Mouse (Mus musculus) urinary bladder, postnatal 10 days (tissue): ENCODE measurements around the gene Parvg.

Source experiments
- DNase-seq: peaks from one replicate; pipeline ENCODE4 v3.0.0; 2022; ENCODE audit warnings: low spot score

Gene Parvg

GRCm38 (mm10) chr15:84351915-84352844 is 28.4 kb downstream of the Parvg start:
- no peak for DNase-seq

- no peak for DNase-seq
Observed at GRCm38 (mm10) chr15:84355081-84355480, 31.3 kb downstream of the Parvg start.

DNA sequence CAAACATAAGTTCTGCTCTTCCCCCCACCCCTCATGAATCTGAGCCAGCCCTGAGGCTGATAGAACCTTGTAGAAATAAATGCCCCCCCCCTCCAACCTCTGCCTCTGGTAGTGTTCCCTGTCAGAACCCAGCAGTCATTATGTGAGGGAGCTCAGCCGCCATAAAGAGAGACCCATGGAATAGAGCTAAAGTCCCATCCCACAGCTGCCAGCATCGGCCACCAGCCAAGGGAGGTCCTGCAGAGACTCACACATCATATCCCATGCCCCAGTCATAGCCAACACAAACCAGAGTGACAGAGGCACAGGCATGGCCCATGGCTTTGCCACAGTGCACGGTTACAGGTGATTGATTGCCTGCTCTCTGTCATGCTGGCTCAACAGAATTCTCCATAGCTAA is 40.9 kb downstream of the Parvg start:
- DNase-seq: no peak

- no peak for DNase-seq
Observed at GRCm38 (mm10) chr15:84365675-84366381, 42.0 kb downstream of the Parvg start.

- no peak for DNase-seq
Observed at GRCm38 (mm10) chr15:84366574-84366989, 42.8 kb downstream of the Parvg start.

DNA sequence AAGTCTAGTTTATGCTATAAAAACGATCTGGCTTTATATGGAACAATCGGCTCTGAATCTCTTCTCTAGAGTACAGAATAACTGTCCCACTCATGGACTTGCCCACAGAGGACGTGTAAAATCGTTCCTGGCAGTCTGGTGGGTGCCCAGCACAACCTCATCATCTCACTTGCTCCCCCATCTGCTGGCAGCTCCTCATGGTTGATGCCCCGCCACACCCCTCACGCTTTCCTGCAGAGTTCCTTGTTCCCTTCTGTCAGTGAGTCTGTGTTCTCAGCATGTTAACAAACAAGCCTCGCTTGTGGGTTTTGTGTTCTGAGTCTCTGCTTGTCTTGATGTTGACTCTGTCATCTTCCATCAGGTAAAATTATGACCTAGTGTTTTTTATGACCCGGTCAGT is 43.6 kb downstream of the Parvg start:
- no peak for DNase-seq

- no peak for DNase-seq
Observed at GRCm38 (mm10) chr15:84372801-84373200, 49.0 kb downstream of the Parvg start.

DNA sequence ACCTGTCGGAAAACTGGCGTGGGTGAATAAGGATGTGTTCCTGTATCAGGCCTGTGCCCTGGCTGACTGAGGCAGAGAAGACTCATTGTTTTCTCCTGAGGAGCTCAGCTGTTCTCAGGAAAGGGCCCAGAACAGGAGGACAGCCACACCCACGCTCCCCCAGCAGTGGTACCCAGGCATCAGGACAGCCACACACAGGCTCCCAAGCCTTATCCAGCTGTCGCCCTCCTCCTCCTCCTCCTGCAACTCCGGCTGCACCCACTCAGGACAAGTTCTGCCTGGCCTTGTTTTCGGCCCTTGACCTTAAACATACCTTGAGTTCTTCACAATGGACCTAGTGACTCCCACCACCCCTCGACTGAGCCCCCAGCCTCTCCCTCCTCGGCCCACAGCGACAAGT is 54.9 kb downstream of the Parvg start:
- DNase-seq: no peak

DNA sequence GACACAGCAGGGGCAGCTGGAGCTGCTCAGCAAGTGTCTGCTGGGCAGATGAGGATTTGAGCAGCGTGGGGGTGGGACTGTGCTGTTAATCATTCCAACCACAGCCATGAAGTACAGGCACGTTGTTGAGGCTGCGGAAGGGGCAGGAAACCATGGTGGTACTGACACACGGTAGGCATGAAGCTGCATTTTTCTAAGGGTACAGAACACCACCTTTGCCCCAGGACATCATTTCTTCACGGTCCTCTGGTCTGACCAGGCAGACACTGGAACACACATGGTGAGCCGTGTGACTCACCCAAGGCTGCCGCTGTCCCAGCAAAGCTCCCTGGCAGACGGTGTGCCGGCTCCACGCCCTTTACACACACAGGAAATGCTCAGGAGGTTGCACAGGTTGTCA is 56.4 kb downstream of the Parvg start:
- no peak for DNase-seq

DNA sequence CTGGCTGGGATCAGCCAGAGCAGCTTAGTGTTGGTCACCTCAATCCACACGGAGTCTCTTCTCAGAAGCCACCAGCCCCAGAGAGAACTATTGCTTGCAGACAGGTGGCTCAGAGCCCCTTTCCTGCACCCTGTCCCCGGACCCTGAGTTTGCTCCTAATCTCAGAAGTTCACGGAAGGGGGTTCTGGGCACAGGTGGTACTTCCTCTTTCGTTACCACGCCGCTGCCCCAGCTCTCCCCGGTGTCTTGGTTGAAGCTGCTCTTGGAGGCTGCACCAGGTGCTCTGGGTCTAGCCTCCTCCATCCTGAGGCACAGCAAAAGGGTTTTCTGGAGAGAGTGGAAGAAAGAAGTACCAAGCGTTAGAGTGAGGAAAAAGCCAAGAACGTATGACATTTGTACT is 60.2 kb downstream of the Parvg start:
- no peak for DNase-seq

GRCm38 (mm10) chr15:84385995-84386565 is 62.3 kb downstream of the Parvg start:
- no peak for DNase-seq

GRCm38 (mm10) chr15:84388698-84389131 is 64.9 kb downstream of the Parvg start:
- DNase-seq: no peak

GRCm38 (mm10) chr15:84392131-84392530 is 68.3 kb downstream of the Parvg start:
- no peak for DNase-seq
